Mouse (Mus musculus) adrenal gland, postnatal 10 days (tissue): Measurements from ENCODE around the gene Dsp. TPM values are rescaled to one million over a fixed set of nuclear protein-coding genes. Genes with fewer than 3 reads are reported as not detected.
A peak's percentile ranks its signal among the peaks of the same experiment; 100 is the strongest.

Experiments used
- DNase-seq: peaks from one replicate; pipeline ENCODE4 v3.0.0; 2021; ENCODE audit warnings: mixed read lengths
- total RNA-seq, 2 experiments: library from RNA; stranded (reverse); gene quantifications; 2 replicates each; pipeline ENCODE4 v1.2.3; 2021

Gene Dsp
- total RNA-seq, 2 experiments from 2014 or later = 3.0 to 5.2 TPM

GRCm38 (mm10) chr13:38193406-38193805 is 42.3 kb downstream of the Dsp start:
- no peak for DNase-seq

GRCm38 (mm10) chr13:38201413-38201812 is 50.3 kb downstream of the Dsp start:
- DNase-seq = no peak

- DNase-seq = no peak
Measured at GRCm38 (mm10) chr13:38204171-38204570, 53.1 kb downstream of the Dsp start.

- DNase-seq = peak; percentile 93
Measured at GRCm38 (mm10) chr13:38204702-38205482, 53.8 kb downstream of the Dsp start, which contains the start of gene Snrnp48. Gene Snrnp48 (plus strand): TSS chr13:38204938.

- no peak for DNase-seq
Measured at GRCm38 (mm10) chr13:38211122-38211521, 60.0 kb downstream of the Dsp start.

- no peak for DNase-seq
Measured at GRCm38 (mm10) chr13:38218686-38219085, 67.6 kb downstream of the Dsp start.

- DNase-seq = no peak
Measured at GRCm38 (mm10) chr13:38220331-38220730, 69.2 kb downstream of the Dsp start.

- no peak for DNase-seq
Measured at GRCm38 (mm10) chr13:38230177-38230821, 79.2 kb downstream of the Dsp start.

- DNase-seq = no peak
Measured at GRCm38 (mm10) chr13:38232411-38232810, 81.3 kb downstream of the Dsp start.

- no peak for DNase-seq
Measured at GRCm38 (mm10) chr13:38232856-38233625, 81.9 kb downstream of the Dsp start.

- no peak for DNase-seq
Measured at GRCm38 (mm10) chr13:38234651-38235050, 83.6 kb downstream of the Dsp start.

GRCm38 (mm10) chr13:38235370-38235769 is 84.3 kb downstream of the Dsp start:
- DNase-seq = no peak

GRCm38 (mm10) chr13:38248151-38248550 is 97.1 kb downstream of the Dsp start:
- DNase-seq = no peak

Other genes starting within 250 kb of the Dsp start
- gene Ssr1, start 157.1 kb upstream of the Dsp start, total RNA-seq = 100 to 1,000 TPM; 117 to 134 TPM
- gene Riok1, start 114.3 kb upstream of the Dsp start, total RNA-seq = 10 to 100 TPM; 31.2 to 31.4 TPM
- gene Cage1, start 114.2 kb upstream of the Dsp start, total RNA-seq = 1 to 10 TPM; 3.5 to 6.2 TPM
- 10 to 100 TPM; 16.1 to 23.9 TPM for gene Snrnp48, start 53.6 kb downstream of the Dsp start, total RNA-seq
- gene Bmp6, start 193.8 kb downstream of the Dsp start, total RNA-seq = 10 to 100 TPM in 1 of 2 experiments, 1 to 10 TPM in 1; 9.5 to 11.2 TPM